Mouse (Mus musculus): Measurements from ENCODE around the gene Wdfy3.

The Wdfy3 gene

DNA sequence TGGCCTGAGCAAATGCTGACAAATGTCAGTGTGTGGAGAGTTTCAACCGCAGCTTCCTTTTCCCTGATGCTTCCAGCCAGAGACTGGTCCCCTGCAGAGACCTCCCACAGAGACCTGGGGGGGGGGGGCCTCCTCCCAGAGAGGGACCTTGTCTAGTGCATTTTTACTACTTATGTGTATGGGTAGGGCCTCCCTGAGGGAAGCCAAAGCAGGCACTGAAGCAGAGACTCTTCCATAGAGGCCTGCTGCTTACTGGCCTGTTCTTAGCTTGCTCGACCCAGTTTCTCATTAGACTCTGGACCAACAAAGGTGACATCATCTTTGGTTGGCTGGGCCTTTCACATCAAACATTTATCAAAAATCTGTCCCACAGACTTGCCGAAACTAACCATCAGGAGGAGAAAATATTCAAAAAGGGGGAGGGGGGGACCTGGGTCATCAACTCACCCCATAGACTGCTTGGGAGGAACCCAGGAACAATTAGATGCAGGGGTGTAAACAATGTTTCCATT is 14.5 kb downstream of the Wdfy3 start:
- in situ Hi-C loops (cut with MboI, MseI) = no loop called here

DNA sequence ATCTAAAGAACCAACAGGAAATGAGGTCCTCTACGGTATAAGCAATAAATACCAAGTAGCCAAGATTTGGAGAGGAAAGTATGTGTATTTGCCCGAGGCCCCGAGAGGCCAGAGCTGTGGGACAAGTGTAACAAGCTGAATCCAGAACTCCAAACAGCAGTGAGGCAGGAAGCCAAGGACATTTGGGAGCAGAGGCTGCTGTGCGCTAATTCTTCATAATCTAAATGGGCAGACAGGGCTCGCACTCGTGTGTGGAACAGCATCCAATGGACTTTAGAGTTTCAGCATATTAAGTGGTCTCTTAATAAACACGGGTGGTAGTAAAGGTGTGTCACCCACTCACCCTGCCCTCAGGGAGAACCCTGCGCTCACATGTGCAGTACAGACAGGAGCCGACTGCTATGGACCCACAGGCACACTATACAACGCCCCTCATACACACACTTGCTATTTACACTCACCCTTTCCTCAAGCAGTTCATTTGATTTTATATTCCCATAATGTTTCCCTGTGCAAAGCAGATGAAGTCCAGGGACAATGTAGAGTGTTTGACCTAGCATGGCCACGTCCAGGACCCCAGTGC is 15.1 kb downstream of the Wdfy3 start:
- in situ Hi-C loops (cut with MboI, MseI) = no loop called here

DNA sequence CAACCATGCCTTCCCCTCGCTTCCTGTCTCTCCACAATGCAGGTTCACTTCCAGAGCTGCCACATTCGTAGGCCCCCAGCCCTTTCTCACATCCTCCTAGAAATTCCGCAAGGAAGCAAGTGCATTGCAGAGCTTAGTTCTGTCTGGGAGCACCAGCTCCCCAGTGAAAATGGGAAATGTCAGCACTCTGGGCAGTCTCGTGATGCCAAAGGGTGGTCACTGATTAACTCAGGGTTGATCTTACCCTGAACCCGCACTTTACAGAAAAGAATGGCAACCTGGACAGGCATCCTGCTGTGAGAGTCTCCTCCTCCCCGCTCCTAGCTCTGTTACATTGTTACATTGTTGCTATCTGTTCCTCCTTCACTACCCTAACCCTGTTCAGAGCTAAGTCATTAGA is 16.8 kb downstream of the Wdfy3 start:
- in situ Hi-C loops (cut with MboI, MseI) = no loop called here

DNA sequence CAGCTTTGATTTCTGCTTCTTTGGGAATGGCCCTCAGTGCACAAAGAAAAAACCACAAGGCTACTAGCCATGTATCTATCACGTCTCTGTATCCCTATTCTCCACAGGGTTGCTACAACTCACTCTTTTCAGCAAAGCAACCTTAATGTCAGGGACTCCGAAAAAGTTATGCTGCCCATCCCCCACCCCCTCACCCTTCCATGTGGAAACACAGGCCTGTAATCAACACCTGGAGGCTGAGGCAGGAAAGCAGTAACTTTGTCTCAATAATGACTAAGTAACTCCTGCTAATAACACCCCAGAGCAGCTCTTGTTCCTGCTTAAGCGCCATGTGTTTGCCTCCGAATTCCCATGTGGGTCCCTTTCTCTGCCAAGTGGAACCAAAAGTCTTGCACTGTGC is 17.3 kb downstream of the Wdfy3 start:
- in situ Hi-C loops (cut with MboI, MseI) = no loop called here

DNA sequence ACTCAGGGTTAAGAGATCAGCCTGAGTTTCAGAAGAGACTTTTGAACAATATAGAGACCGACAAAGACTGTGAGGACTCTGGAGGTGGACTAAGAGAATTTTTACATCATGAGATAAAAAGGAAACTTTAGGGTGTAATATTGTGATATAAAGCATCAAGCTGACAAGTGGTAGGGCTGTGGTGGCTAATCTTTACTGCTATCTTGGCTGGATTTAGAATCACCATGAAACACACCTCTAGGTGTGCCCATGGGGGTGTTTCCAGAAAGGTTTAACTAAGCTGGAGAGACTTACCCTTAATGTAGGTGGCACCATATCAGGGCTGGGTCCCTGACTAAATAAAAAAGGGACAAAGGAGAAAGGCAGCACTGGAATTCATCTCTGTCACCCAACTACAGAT is 19.0 kb downstream of the Wdfy3 start:
- in situ Hi-C loops (cut with MboI, MseI) = no loop called here

DNA sequence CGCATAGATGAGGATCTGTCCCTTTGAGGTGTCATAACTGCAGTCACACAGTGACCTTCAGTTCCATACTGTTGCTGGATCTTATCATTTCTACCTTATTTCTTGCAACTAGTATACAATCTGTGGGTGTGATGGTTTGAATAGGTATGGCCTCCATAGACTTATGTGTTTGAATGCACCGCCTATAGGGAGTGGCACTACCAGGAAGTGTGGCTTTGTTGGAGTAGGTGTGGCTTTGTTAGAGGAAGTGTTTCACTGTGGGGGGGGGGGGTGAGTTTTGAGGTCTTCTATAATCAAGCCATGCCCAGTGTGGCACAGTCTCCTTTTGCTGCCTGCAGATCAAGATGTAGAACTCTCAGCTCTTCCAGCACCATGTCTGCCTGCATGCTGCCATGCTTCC is 21.3 kb downstream of the Wdfy3 start:
- in situ Hi-C loops (cut with MboI, MseI) = no loop called here

DNA sequence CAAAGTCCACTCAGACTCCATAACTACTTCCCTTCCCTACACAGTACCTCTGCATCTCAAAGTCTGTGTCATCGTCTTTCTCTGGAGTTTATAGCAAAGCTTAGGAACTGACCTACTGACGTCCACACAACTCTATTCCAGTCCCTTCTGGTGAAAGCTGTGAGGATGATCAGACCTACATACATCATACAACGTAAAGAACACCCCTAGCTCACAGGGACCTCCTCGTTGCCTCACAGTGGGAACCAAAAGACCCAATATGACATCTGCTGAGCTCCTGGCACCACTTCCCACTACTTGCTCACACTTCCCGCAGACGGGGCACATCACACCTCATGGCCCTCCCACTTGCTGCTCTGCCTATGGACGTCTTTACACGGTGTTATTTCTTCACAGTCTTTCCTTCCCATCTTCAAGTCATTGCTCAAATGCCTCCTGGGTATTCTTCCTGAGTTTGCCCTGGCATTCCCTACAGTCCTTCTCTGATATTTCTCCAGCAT is 23.1 kb downstream of the Wdfy3 start:
- in situ Hi-C loops (cut with MboI, MseI) = no loop called here

DNA sequence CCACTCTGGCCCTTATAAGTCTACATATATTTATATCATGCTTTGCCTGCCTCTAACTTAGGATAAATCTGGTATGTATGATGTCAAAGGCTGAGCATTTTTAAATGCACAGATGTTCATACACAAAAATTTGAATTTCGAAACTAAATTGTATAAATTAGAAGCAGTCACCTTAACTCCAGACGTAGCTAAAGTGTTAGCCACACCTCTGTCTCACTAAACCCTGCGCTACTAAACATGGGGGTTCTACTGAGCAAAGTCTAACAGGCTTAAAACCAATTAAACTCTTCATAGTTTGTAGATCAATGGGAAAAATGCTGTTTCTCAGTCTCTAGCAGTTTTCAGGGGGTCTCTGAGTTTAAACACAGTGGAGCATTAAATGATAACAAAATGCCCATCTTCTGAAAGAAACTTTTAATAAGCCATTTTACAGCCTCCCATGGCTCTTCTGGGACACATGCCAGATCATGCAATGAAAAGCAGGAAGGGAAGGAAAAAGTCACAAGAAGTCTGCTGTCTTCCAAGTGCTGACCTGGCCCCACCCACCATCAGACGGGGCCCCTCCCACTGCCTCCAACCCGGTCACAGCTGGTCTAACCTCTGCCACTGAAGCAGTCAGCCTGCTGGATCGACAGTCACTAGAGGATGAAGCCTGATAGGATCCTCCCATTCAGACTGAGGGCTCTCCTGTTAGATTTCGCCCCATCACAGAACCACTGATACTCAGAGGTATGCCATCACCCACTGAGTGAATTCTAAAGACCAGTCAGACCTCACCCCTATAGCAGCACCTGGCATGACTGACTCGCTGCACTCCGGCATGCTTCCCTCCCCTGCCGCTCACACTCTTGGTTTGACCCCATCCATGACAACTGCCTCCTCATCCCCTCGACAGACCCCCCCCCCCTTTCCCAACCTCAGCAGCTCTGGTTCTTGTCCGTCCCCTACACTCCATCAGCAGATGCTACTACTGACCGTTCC is 23.8 kb downstream of the Wdfy3 start:
- in situ Hi-C loops (cut with MboI, MseI) = no loop called here

DNA sequence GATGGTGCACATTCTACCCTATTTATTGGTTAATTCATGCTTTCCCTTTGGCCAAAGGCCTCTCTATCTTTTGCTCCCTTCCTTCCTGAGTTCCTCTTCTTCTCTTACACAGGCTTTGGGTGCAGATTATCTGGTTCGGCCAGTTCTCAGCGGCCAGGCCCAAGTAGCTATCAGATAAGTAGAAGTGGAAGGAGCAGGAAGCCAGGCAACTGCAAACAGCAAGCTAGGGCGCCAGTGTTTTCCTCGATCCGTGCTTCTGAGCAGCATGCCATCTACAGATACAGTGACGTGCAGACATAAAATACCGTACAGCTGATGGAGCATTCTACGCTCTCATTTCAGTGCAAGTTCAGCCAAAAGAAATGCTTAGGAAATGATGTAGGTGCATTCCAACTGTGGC is 24.5 kb downstream of the Wdfy3 start:
- in situ Hi-C loops (cut with MboI, MseI) = no loop called here

DNA sequence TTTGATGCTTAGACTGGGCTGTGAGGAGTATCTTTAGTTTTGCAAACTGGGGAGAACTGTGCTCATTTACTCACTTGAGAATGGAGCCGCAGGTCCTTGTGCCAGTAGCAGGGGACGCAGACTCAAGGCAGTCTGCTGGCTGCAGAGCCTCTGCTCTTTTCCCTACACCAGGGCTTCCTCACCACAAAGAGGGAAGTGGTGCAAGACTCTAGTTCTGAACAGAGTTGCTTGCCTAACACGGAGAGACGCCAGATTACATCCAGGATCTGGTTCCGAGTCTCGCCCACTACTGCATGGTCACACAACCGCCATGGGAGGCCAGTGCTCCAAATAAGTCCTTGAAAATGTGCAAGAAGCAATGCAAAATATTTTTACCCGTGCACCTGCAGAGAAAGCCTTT is 36.4 kb downstream of the Wdfy3 start:
- in situ Hi-C loops (cut with MboI, MseI) = no loop called here

DNA sequence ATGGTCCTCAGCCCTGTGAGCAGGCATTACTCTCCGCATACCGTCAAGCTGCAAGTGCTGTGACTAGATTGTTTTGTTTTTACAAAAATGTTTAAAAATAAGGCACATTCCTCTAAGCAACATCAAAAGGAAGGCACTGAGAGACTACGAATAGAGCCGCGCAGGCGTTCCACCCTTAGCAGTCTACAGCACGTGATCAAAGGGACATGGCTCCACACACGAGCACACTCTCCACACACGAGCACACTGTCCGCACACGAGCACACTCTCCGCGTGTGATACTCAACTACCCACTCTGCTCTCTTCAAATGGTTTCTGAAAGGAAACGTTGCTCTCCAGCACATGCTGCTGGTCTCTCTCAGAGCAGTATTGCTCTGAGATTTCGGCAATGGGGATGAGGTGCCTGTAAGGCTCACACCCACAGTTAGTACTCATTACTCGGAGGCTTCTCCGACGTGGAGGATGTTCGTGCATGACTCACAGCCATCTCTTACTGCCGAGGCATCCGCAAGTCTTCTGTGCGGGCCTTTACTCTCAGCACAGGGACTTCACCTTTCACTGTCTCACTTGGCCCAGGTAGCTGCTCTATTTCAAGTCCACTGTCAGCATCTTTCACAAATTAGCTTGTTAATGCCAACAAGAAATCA is 37.0 kb downstream of the Wdfy3 start:
- in situ Hi-C loops (cut with MboI, MseI) = no loop called here

DNA sequence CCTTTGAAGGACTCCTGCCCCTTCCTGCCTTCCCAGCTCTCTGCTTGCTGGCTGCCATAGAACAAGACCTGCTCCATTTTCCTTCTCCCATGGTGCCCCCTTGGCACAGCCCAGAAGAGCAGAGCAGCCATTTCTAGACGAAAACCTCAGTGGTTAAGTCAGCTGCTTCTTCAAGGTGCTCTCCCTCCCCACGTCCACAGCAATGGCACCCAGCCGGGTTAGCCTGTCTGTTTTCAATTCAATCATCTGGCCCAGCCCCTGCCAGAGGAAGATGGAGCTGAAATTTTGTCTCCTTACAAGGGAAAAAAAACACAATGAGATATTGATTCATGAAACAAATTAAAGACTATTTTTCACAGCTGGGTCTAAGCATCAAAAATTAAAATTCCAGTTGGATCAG is 37.5 kb downstream of the Wdfy3 start:
- in situ Hi-C loops (cut with MboI, MseI) = no loop called here

DNA sequence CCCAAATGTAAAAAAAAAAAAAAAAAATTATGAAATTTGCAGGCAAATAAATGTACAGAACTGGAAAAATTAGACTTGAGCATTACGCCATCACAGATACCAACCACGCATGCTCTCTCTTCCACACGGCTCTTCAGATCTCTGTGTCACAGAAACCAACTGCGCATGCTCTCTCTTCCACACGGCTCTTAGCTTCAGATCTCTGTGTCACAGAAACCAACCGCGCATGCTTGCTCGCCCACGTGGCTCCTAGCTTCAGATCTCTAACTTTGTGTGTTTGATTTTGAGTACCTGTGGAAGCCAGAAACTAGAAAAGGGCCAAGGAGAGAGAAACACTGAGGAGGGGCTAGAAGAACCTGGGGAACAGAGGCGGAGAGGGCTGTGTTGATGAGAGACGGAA is 46.3 kb downstream of the Wdfy3 start:
- in situ Hi-C loops (cut with MboI, MseI) = no loop called here

DNA sequence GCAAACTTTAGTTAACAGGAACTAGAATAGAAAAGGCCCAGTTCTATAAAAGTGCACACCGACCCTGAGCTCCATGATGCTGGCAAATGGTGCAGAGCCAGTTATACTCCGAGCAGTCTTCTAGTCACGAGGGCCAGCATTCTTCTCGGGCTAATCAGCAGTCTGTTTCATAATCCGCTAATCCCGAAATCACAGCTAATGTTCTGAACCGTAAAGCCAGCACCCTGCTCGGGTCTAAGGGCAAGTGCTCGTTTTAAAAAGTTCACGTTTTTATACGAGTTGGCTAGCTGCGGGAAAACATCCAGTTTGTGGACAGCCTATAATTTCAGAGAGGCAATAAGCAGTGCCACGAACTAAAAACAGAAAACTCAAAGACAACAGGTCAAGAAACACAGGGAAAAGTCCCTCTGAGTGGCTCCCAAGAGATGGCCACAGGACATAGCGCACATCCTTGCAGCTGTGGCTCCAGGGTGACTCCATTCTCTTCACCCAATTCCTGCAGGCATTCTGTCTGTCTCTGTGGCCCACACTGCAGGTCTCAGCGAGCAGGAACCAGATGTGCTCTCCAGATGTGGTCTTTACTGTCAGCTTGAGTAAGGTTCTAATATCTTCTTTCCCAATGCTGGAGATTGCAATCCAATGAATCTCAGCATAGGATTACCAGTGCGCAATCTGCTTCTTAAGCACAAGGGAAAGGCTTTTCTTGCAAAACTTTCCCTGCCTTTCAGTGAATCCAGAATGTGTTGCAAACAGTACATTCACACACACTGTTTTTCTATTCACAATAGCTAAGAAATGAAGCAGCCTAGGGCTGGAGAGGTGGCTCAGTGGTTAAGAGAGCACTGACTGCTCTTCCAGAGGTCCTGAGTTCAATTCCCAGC is 47.5 kb downstream of the Wdfy3 start:
- in situ Hi-C loops (cut with MboI, MseI) = no loop called here

DNA sequence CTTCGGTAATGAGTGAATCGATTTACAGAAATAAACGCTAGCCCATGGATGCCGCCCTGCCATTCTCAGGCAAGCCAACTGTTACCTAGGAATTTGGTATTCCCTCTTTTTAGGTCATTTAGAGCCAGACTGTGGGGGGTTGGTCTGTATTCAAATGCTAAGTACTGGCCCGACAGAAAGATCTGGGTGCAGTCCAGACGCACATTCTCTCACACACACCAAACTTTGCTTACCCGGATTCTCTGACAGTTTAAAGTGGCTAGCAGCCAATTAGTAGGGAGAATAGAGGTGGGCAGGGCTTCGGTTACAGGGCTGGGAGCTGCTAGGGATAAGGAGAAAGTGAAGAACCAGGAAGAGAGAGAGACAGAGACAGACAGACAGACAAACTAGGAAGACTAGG is 55.5 kb downstream of the Wdfy3 start:
- in situ Hi-C loops (cut with MboI, MseI) = no loop called here

DNA sequence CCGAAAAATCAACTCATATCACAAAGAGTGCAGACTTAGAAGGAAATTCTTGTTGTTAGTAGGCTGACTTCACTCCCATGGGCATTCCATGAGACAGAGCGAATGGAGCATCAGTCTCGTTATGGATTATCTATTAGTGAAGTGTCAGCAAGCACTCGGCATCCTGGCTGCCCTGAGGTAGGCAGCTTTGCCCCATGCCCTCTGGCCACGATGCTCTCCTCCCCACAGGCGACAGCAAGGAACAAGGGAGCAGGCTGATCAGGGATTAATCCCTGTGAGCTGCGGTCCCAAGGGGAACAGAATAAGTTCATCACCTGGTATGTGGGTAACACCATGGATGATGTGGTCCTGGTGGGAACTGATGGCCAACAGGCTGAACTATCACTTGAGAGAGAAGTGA is 55.9 kb downstream of the Wdfy3 start:
- in situ Hi-C loops (cut with MboI, MseI) = no loop called here

DNA sequence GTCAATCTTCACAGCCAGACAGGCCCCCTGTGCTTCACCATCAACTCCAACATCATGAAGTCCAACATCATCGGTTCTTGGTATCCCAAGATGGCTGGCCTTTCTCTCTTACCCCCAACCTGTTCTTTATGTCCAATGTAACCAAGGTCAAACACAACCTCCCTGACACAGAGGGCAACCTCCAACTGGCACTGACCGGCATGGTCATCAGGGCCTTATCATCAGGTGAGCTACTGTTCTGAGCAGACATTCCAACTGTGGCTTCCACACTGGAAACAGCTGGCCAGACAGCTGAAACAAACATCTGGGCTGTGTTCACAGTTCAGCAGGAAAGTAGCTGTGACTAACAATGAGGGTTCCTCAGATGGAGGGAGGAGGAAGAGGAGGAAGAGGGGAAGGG is 58.8 kb downstream of the Wdfy3 start:
- in situ Hi-C loops (cut with MboI, MseI) = no loop called here

DNA sequence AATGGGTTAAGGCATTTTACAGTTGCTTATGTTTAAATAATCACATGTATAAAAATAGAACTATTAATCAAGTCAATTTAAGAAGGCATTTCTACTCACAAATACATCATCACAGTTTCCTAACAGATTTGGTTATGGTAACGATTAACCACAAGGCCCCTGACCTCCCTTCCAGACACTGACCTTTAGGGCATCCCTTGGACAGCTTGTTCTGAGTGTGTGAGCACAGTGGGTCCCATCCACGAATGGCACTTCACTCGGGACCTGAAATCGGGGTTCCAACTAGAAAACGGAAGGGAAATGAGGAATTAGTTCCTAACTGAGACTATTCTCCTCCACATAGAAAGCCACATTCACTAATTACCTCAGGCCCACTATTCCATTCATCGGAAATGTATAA is 60.1 kb downstream of the Wdfy3 start:
- in situ Hi-C loops (cut with MboI, MseI) = no loop called here

DNA sequence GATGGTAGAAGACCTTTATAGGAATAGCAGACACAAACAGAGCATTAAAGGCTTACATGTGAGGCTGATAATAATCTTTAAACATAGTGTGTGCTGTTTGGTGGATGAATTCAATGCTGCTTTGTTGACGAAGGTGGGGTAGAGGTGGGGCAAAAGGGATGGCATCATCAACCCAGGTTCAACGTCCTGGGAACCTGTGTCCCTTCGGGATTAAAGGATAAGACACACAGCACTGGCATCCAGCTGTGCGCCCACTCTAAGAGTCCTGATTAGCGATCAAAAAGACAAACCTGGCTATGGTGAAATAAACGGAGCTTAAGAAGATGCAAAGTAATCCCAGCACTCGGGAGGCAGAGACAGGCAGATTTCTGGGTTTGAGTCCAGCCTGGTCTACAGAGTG is 61.0 kb downstream of the Wdfy3 start:
- in situ Hi-C loops (cut with MboI, MseI) = no loop called here

DNA sequence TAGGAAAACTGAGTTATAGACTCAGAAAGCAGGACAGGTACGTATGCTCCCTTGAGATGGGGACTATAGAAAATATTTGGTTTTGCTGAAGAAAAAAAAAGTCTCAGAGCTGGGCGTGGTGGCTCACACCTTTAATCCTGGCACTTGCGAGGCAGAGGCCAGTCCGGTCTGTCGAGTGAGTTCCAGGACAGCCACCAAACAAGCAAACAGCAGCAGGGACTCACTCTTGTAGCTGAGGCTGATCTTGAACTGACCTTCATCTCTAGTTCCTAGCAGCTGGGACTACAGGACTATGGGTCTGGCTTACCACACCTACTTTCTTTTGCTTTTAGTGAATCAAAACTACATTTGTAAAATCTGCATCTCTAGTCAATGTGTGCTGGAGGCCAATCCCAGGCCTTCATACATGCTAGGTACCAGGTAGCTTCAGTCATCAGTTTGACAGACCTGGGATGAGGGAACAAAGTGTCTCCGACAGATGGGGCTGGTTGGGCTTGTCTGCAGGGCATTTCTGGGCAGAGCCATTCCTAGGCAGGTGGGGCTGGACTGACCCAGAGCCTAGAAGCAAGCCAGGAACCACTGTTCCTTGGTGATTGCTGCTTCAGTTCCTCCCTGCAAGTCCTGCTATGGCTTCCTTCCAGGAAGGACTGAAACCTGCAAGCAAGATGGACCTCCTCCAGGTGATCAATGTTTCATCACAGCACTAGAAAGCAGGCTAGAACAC is 63.3 kb downstream of the Wdfy3 start:
- in situ Hi-C loops (cut with MboI, MseI) = no loop called here

DNA sequence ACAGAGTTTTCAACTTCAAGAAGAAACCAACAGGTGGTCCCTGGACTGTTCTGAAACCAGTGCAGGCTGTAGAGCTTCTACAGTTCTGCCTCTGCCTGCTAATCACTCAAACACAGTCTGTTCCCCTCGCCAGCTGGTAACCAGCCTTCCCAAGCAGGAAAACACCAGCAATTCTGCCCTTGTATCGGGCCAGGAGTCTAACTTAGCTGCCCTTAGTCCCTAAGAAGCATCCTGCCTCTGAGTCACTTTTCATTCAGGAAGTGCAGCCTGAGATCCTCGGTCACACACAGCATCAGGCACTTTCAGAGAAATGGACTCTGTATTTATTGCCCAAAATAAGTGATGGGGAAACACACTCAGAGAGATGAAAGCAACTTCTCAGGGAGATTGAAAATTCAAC is 66.3 kb downstream of the Wdfy3 start:
- in situ Hi-C loops (cut with MboI, MseI) = no loop called here
